Mouse (Mus musculus): ENCODE data around the gene Olfr465-ps1.
A peak's percentile ranks its signal among the peaks of the same experiment; 100 is the strongest.

Gene Olfr465-ps1

GRCm38 (mm10) chr13:65137789-65138188 lies at the start of gene Olfr465-ps1:
TSS of gene Olfr465-ps1 (plus strand) at chr13:65138089.
- no peak for DNase-seq (ENCODE audit: inconsistent ontology term)

- DNase-seq (ENCODE audit: inconsistent ontology term) = no peak
Measured at GRCm38 (mm10) chr13:65095923-65096322, 42.0 kb upstream of the Olfr465-ps1 start.

- DNase-seq (ENCODE audit: inconsistent ontology term) = no peak
Measured at GRCm38 (mm10) chr13:65097018-65097417, 40.9 kb upstream of the Olfr465-ps1 start.

GRCm38 (mm10) chr13:65100678-65101077 lies 37.2 kb upstream of the Olfr465-ps1 start:
- DNase-seq (ENCODE audit: inconsistent ontology term) = no peak

- no peak for DNase-seq (ENCODE audit: inconsistent ontology term)
Measured at GRCm38 (mm10) chr13:65101232-65101631, 36.7 kb upstream of the Olfr465-ps1 start.

- peak; percentile 21 for DNase-seq (ENCODE audit: inconsistent ontology term)
Measured at GRCm38 (mm10) chr13:65111961-65112360, 25.9 kb upstream of the Olfr465-ps1 start.

GRCm38 (mm10) chr13:65112459-65113110 lies 25.3 kb upstream of the Olfr465-ps1 start, which contains the start of gene Mfsd14b:
TSS of gene Mfsd14b (minus strand) at chr13:65112975.
- peak; percentile 93 for DNase-seq (ENCODE audit: inconsistent ontology term)

- no peak for DNase-seq (ENCODE audit: inconsistent ontology term)
Measured at GRCm38 (mm10) chr13:65113239-65113638, 24.6 kb upstream of the Olfr465-ps1 start.

- DNase-seq (ENCODE audit: inconsistent ontology term) = no peak
Measured at GRCm38 (mm10) chr13:65120984-65121383, 16.9 kb upstream of the Olfr465-ps1 start.

- DNase-seq (ENCODE audit: inconsistent ontology term) = no peak
Measured at GRCm38 (mm10) chr13:65122111-65122510, 15.8 kb upstream of the Olfr465-ps1 start.

GRCm38 (mm10) chr13:65127063-65127847 lies 10.6 kb upstream of the Olfr465-ps1 start:
- no peak for DNase-seq (ENCODE audit: inconsistent ontology term)

GRCm38 (mm10) chr13:65149940-65150339 lies 12.1 kb downstream of the Olfr465-ps1 start, which contains the start of gene Olfr466:
TSS of gene Olfr466 (plus strand) at chr13:65150240.
- DNase-seq (ENCODE audit: inconsistent ontology term) = no peak

GRCm38 (mm10) chr13:65174102-65174501 lies 36.2 kb downstream of the Olfr465-ps1 start:
- no peak for DNase-seq (ENCODE audit: inconsistent ontology term)

- DNase-seq (ENCODE audit: inconsistent ontology term) = peak; percentile 54
Measured at GRCm38 (mm10) chr13:65175734-65176471, 38.0 kb downstream of the Olfr465-ps1 start.

GRCm38 (mm10) chr13:65176472-65177091 lies 38.7 kb downstream of the Olfr465-ps1 start:
- no peak for DNase-seq (ENCODE audit: inconsistent ontology term)

Measured in Muller cell, postnatal 12 days (primary cell).